Mouse (Mus musculus) testis, adult 2 months (tissue): ENCODE results near the gene Ppfibp1.

Experiments
- CTCF ChIP-seq: fragments of 200-500 bp; IDR thresholded peaks from 2 replicates; pipeline ENCODE4 v1.5.1; 2012; ENCODE audit warnings: low read depth, mild to moderate bottlenecking, inconsistent platforms, low read length, moderate library complexity; ENCODE audit not compliant: control insufficient read depth, insufficient read depth, insufficient replicate concordance
- POLR2A ChIP-seq: fragments of 200-500 bp; IDR thresholded peaks from 2 replicates; pipeline ENCODE4 v1.6.1; 2012; ENCODE audit warnings: low read depth, mild to moderate bottlenecking, inconsistent platforms, low read length, moderate library complexity; ENCODE audit not compliant: control insufficient read depth

GRCm38 (mm10) chr6:147024761-147025160, 136.5 kb downstream of the Ppfibp1 start:
- TF ChIP-seq POLR2A (no peak), CTCF (no peak)
